Mouse (Mus musculus) layer of hippocampus, adult 9-11 months (tissue): Measurements from ENCODE around the gene Gtse1.
A peak's percentile ranks its signal among the peaks of the same experiment; 100 is the strongest.

Experiments
- DNase-seq: peaks from one replicate; pipeline ENCODE4 v3.0.0; 2022

Gtse1 gene

DNA sequence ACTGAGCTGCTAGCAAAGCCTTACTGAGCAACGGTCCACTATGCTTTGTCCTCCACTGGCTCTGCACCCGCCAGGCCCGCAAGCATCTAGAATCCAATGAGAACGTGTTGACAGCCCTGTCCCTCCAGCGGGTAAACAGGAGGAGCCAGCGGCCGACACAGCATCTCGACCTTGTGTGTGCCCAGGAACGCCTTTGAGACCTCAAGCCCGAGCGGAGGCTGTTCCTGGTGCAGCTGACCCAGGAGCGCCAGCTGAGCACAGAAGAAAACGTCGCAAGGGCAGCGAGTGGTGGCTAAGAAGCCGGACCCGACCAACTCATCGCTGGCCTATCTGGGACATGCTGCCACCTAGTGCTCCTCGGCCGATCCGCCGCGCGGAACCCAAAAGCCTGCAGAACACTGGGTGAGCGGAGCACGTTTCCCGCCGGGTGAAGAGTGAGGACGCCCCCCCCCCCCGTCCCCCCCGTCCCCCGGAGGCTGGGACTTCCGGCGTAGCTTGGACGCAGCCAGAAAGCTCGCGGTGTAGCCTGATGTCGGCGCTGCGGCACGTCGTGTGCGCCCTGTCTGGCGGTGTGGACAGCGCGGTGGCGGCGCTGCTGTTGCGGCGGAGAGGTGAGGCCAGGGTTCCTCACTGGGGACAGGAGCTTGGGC is 19.4 kb downstream of the Gtse1 start, which contains the start of gene Trmu:
TSS of gene Trmu (plus strand) at position 465 of the 650 bp plus-strand sequence.
- peak; percentile 93 for DNase-seq

DNA sequence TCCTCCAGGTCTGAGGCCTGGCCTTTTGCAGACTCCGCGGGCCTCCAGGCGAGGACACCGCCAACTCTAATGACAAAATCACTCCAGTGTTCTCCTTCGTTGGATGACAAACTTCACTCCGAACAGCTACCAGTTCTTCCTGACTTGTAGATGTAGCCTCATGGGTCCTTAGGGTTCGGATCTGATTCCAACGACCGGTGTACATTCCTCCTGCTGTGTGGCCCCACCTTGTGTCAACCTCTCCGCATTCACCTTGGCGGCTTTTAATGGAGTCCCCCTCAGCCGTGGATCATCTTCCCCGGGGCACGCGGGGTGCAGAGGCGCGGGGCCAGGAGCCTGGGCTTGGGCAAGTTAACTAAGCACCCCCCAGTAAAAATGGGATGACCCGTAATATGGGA is 20.0 kb downstream of the Gtse1 start:
- DNase-seq: no peak

DNA sequence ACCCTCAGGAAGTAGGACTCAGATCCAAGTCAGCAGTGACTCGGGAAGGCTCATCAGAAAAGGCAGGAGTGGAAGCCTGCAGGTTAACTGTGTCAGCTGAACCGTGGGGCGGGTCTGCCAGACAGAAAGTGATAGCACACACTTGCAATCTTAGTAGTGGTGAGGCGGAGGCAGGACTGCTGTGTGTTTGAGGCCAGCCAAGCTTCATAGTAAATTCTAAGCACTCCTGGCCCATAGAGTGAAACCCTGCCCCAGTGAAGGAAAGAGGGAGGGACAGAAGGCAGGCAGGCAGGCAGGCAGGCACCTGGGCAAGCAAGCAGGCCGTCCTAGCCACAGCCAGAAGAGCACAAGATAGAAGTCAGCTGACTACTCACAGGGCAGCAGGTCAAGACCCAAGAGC is 26.1 kb downstream of the Gtse1 start:
- no peak for DNase-seq

DNA sequence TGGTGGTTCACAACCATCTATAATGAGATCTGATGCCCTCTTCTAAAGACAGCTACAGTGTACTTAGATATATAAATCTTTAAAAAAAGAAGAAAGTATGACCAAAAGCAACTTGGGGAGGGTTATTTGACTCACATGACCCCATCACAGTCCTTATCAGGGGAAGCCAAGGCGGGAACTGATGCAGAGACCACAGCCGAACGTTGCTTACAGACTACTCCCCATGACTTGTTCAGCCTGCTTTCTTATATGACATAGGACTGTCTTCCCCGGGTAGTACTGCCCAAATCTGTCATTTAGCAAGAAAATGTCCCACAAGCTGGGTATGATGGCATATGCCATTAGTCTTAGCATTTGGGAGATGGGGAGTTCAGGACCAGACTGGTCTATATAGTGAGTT is 29.7 kb downstream of the Gtse1 start:
- DNase-seq: no peak

DNA sequence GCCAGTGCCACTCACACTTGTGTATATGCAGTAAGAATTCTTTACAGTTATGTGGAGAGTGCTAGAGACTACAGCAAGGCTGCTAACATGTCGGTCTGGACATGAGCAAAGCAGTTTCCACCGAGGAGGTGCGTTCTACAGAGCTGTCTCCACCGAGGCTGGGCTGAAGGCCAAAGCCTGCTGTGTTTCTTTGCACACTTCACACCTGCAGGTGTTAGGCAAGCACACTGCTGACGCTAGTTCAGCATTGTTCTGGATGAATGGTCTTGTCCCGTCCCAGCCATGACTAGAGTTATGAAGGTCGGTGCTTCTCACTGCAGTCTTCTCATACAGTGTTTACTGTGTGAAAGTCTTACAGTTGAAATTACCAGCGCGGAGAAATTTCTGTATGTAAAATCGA is 32.4 kb downstream of the Gtse1 start:
- no peak for DNase-seq

DNA sequence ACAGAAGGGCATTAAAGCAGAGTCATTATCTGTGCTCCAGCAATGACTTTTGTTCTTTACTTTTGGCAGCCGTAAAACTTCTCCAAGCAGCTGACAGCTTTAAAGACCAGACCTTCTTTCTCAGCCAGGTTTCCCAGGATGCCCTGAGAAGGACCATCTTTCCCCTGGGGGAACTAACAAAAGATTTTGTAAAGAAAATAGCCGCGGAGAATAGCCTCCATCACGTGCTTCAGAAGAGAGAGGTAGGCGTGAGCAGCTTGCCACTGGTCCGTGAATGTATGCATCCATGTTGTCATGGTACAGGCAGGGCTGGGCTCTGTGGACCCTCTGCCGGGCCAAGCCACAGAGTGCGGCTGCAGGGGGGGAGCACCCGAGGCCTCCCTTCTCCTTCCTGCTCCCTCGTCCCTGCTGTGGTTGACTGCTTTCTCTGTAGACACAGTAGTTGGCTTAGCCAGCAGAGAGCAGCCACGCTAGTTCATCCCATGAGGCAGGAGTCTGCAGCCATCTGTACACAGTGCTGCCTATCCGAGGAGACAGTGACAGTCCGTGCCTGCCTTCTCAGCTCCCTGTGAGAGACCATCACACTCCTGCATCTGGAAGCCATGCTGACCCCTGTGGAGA is 33.1 kb downstream of the Gtse1 start:
- DNase-seq: no peak

DNA sequence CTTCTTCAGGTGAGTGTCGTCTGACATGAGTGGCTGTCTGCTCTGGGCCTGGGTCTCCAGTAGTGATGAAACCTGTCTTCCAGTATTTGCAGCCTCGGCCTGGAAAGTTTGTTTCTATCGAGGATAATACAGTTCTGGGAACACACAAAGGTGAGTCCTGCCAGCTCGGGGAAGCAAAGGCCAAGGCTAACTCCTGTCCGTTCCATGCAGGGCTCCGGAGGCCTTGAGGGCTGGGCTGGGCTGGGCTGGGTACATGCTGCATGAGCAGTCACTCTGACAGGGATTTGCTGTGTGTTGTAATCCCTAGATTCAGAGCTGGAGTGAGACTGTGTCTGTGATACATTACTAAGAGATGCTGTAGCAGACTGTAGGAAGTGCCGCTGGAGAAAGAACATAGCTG is 34.3 kb downstream of the Gtse1 start:
- no peak for DNase-seq

DNA sequence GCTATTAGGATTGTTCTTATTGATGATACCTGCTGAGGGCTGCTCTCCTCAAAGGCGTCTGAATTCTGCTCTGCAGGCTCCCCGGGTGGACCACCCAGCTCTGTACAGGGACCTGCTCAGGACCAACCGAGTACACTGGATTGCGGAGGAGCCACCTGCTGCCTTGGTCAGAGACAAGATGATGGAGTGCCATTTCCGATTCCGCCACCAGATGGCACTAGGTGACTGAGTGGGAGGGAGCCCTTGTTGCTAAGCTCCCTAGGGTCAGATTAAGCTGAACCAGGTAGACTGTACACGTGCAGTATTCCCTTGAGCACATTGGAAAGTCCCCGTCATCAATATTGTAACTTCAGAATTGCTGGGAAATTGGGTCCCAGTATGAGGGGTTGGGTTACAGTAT is 36.7 kb downstream of the Gtse1 start:
- peak; percentile 48 for DNase-seq

DNA sequence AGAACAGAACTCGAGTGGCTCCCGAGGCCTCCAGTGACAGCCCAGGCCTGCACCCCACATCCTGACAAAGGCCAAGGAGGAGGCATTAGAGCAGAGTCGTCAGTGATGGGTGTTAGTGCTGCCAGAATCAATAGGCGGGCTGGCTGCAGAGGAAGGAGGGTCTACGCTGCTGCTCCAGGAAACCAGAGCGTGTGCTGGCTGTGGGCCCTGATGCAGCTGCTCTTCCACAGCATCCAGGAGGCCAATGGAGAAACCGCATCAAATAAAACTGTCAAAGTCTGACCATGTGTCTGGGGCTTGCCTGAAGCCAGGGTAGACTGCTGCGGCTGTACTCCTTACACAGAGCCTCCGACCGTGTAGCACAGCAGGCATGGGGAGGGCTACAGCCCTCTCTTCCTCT is 37.6 kb downstream of the Gtse1 start:
- no peak for DNase-seq

DNA sequence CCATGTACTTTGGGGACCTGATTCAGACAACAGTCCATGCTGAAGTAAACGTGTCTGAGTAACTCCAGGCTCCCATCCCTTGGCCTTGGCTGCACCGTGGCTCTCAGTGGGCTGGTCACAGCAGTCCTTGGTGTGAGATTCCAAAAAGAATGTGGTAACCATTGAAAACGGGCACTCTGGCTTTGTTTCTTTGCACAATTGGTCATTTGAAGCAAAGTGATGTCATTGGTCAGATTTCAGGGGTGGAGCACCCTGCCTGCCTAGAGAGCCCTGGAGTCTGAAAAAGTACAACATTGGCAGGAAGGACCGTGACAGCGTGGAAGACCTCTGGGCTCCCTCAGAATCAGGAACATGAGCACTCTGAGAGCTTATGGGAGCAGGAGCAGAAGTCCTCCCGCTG is 39.9 kb downstream of the Gtse1 start:
- no peak for DNase-seq

DNA sequence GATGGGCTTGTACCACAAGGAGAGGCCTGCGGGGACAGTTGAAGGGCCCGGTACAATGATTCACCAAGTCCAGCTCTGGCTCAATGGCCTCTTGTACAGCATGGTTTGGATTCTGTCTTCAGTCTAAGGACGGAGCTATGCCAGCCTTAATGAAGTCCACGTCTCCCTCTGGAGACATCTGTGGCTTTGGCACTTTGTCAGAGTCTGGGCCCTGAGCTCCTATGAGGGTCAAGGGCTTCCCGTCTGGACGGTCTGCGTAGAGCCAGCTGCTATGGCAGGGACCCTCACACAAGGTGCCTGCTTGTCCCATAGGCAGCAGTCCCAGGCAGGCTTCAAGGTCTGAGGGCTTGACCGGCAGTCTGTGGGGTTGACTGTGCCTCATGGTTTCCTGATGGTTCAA is 40.8 kb downstream of the Gtse1 start:
- no peak for DNase-seq

DNA sequence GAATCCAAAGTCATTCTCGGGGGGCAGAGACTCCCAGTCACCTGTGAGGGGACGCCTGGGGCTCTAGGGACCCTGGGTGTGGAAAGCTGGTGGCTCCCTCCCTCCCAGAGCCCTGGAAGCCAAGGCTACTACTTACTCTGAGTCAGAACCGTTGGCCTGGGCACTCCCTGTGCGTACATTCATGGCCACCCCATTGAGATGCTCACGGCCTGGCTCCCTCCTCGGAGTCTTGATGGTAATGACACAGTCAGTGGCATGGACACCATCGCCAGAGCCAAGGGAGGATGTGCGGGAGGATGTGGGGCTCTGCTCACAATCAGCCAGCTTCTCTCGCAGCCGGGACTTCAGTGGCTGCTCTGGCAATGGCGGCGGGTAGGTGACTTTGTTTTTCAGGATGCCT is 41.3 kb downstream of the Gtse1 start:
- no peak for DNase-seq

DNA sequence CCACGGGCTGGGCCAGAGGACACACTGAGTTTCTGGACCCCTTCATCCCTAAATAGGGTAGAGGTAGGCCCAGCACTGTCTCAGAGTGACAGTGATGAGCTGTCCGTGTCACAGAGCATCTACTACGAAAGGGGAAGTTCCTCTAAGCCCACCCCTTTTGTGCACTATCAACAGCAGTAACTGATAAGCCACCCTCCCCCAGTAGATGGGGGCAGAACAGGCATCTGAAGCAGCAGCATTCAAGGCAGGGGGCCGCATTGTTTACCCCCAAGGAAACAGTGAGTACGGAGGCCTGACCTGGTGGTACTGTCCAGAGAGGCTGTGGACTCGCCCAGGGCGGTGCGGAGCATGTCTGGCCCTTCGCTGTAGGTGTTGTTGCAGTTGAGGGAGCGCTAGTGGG is 43.0 kb downstream of the Gtse1 start:
- DNase-seq: no peak

DNA sequence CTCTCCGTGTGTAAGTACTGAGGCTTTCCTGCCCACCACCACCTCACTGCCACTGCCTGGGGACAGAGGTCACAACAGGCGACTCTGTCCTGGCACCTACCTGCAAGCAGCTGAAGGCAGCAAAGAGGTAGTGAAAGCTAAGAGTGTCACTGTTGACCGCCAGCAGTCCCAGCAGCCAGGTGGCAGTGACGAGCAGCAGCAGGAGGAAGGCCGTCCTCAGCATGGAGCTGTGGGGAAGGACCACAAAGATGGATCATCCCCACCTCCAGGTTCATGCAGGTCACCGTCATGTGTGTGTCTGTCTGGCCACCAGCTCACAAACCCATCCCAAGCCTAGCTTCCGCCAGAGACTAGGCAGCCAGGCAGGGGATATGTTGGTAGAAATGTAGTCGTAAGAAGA is 44.3 kb downstream of the Gtse1 start:
- no peak for DNase-seq

DNA sequence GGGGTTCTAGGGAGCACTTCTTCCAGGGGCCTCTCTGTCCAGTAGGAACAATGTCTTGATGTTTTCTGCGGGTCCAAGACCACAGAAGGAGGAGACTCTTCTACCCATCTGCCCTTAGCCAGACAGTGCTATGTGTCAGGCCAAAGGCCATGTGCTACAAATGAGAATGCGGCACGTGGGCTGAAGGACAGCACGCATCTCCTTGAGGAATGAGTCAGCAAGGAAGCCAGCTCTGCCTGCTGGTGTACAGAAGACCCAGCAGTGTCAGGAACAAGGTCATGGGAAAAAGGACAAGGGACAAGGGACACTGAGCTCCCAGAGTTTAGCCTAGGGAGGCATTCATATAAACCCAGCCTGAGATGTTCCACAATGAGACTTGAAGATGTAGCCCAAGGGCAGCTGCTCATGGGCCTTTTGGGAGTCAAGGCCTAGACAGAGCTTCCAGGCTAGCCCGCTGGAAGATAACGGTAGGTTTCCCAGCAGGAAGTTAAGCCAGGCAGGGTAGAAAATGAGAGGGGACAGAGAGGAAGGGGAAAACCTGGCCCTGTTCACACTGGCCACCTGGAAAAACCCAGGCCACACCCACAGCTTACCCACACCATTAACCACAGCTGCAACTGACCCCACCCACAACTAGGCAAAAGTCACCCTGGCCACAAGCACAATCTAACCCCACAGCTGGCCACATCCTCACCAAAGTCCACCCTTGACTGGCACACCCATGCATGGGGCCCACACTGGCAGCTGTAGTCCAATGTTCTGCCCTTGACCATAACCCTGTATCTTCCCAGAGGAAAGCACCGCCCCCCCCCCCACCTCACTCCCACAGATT is 49.3 kb downstream of the Gtse1 start:
- no peak for DNase-seq

DNA sequence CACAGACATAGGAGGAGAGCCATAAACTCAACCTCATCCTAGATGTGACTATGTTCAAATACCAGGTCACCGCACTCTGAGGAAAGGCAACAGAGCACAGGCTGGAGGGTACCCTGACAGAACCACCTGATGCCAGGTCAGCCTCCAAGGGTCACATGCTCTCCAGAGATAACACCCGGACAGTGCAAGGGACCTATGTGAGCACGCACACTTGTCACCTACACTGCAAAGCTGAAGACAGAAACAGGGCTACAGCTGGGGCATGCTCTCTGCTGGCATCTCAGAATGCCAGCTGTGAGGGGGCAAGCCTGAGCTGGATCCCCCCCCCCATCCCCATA is 49.9 kb downstream of the Gtse1 start:
- DNase-seq: no peak

DNA sequence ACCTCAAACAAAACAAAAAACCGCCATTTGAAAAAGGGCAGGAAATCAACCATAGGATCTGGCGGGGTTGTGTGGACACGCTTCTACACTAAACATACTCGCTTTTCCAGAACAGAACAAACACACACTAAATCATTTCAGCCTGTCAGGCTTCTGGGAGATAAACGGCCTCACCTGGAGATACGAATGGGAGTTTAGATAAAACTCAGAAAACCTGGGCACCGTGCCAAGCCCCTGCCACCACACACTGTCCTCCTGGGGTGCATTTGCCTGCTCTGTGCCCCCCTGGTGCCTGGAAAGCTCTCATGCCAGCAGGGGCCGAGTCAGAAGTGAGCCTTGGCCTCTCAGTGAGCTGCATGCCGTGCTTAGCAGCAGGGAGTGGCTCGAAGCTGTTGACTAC is 50.4 kb downstream of the Gtse1 start:
- no peak for DNase-seq

DNA sequence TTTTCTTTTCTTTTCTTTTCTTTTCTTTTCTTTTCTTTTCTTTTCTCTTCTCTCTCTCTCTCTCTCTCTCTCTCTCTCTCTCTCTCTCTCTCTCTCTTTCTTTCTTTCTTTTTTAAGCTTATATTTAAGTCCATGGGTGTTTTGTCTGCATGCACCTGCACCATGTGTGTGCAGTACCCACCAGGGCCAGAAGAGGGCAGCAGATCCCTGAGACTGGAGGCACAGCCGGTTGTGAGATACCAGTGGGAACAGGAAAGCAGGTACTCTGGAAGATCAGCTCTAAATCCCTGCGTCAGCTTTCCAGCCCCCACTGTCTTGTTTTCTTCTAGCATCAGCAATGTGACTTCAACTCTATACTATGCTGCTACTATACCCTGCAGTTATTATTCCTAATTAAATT is 54.1 kb downstream of the Gtse1 start:
- no peak for DNase-seq

DNA sequence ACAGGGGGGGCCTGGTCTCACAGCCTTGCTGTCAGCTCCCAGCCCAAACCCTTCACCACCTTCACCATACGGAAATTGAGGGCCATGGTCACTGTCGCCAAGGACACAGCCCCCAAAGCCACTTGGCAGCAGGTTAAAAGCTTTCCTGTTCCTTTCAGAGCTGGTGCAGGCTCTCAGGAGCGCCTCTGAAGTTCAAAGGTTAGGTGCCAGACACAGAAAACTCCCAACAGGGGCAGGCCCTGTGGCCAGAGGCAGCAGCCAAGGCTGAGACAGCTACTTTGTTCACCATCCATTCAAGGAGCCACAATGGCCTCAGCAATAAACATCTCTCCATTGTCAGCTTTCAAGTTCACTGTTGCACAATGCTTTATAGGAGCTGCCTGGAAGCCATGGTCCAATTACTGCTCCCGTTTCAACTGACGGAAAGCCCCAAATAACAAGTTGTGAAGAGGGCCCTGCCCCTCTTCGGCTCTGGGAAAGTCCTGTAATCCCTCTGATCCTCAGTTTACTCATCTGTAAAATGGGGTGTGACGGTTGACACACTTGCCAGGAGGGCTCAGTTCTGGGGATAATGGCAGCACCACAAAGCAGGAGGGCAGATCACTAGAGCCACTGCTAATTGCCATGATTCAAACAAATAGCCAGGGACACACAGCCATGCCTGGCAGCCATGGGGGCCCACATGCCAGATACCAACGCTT is 59.8 kb downstream of the Gtse1 start:
- DNase-seq: no peak

DNA sequence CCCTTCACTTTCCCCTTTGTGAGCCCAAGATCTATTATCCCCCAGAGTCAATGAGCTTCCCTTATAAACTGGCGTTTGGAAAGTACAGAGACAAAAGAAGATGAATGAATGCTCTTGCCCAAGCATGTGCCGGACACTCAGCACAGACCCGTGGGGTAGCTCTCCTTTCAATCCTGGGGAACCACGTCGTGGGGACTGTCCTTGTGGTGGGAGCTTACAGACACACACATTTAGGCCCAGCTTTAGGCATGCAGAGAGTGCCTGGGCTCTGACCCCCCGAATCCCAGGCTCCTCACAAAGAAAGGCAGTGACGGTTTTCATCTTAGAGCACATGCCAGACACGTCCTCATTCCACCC is 60.3 kb downstream of the Gtse1 start:
- no peak for DNase-seq

DNA sequence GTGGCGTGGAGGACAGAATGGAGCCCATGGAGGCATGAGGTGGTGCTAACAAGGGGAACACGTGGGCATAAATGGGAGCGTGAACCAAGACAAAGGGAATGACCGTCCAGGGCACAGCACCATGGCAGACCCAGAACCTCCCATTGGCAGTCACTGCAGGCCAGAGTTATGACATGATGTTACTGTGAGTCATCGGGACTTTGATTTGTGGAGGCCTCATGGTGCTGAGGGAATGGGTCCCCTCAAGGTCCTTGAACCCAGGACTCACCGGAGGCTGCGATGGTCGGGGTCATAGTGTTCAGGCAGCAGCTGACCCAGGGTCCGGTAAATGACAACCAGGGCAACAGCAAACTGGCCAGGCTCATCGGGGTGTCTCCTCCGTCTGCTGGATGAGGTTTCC is 62.3 kb downstream of the Gtse1 start:
- DNase-seq: no peak
